Mouse (Mus musculus) lung, adult 2 months (tissue): ENCODE measurements around the gene Pard6b. TPM values are rescaled to one million over a fixed set of nuclear protein-coding genes. Genes with fewer than 3 reads are reported as not detected.

ENCODE experiments used
- DNase-seq: peaks from one replicate; pipeline ENCODE4 v3.0.0; 2022
- H3K4me1 ChIP-seq: fragments of 200-500 bp; 2 replicates; pipeline ENCODE4 v1.6.1; 2011; ENCODE audit warnings: low read length; ENCODE audit not compliant: control insufficient read depth, insufficient read depth
- H3K4me3 ChIP-seq: fragments of 200-500 bp; replicated peaks from 2 replicates; pipeline ENCODE3; 2011; ENCODE audit warnings: low read depth, mild to moderate bottlenecking, control low read depth, low read length; ENCODE audit errors: extremely low read depth
- CTCF ChIP-seq: fragments of 200-500 bp; IDR thresholded peaks from 2 replicates; pipeline ENCODE4 v1.5.1; 2011; ENCODE audit warnings: mild to moderate bottlenecking, low read length, control low read depth; ENCODE audit not compliant: insufficient read depth
- POLR2A ChIP-seq: fragments of 200-500 bp; IDR thresholded peaks from 2 replicates; pipeline ENCODE4 v1.6.1; 2011; ENCODE audit warnings: low read depth, mild to moderate bottlenecking, control low read depth, low read length, borderline replicate concordance; ENCODE audit errors: extremely low read depth
- WGBS: fragments of 180-500 bp; shearing (Covaris S2); methylation state at CpG from one replicate; pipeline ENCODE4 v1.1.7; 2018; 5-methylcytosine and 5-hydroxymethylcytosine counted together
- polyA plus RNA-seq: library from polyadenylated mRNA; depleted of rRNA; stranded (reverse); fragments of >200 nt; gene quantifications from 2 replicates; pipeline ENCODE4 v1.2.3, GENCODE M21; 2012

Gene Pard6b
- polyA plus RNA-seq, 1 experiment: 60.1 TPM

DNA sequence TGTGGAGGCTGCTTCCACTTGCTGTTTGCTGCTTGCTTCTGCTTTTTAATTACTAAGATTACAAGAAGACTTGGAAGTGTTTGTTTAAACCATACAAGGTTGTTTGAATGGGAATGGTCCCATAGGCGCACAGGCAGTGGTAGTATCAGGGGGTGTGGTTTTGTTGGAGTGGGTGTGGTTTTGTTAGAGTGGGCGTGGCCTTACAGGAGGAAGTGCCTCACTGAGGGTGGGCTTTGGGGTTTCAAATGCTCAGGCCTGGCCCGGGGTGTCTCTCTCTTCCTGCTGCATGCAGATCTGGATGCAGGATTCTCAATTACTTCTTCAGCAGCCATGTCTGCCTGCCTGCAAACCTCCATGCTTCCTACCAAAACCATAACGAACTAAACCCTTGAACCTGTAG is 40.1 kb downstream of the Pard6b start:
- Histone ChIP-seq H3K4me1 (peaks cover 3% of the 10 kb centered on the region; the same call in 1 of the 2 replicates), H3K4me3 (no peak overlapping the region)
- DNase-seq: no peak
- WGBS: 64% methylated on average over 4 of the region's 4 CpGs
- TF ChIP-seq CTCF (no peak), POLR2A (no peak)

DNA sequence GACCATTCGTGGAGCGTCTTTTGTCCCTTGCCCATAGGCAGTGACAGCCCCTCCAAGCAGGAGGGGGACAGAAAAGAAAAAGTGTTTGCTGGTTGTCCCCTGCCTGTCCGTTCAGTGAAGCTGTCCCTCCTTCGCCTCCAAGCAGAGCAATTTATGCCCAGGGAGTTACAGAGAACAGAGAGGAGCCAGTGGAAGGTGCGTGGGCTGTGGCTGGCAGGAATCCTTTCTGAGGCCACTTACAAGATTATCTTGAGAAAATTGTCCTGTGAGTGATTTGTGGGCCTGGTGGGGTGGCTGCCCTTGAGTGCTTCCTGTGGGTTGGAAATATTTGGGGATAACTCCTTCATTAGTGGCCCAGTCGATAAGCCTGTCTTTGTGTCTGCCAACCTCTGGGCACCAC is 42.8 kb downstream of the Pard6b start:
- 87% methylated on average over 6 of the region's 6 CpGs for WGBS
- TF ChIP-seq POLR2A: no peak
- TF ChIP-seq CTCF: no peak
- DNase-seq: no peak
- no peaks in the 10 kb centered on the region for H3K4me1 ChIP-seq
- H3K4me3 ChIP-seq: no peak overlapping the region

DNA sequence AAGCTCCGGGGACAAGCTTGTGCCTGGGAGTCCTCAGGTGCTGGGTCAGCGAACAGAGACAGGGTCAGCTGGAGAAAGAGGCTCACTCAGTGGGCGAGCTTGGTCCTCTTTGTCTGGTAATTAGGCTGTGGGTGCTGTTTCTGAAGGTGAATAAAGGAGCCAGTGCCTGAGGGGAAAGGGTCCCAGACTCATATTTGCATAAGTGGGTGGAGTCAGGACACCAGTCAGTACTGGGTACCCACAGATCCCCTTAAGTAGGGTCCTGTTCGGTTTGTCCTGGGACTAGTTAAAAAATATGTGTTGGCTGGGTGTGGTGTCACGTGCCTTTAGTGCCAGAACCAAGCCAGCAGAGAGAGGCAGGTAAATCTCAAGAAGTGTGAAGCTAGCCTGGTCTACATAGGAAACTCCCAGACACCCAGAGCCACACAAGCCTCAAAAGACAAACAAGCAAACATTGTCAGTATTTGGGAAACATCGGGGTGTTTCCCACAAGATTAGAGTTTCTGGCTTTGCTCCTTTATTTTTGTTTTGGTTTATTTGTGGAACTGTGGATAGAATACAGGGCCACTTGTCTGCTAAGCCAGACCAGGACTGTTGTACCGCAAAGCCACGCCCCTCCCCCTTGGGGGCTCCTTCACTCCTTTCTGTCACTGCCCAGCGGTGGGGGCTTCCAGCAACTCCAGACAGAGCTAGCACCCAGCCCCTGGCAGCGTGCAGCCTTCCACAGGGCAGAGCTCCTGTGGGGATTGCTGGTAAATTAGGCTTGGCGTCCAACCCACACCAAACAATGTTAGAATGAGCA is 44.7 kb downstream of the Pard6b start:
- Histone ChIP-seq H3K4me3 (no peak overlapping the region), H3K4me1 (no peaks in the 10 kb centered on the region)
- TF ChIP-seq CTCF (no peak), POLR2A (no peak)
- DNase-seq: no peak
- WGBS: 51% methylated on average over 11 of the region's 11 CpGs

DNA sequence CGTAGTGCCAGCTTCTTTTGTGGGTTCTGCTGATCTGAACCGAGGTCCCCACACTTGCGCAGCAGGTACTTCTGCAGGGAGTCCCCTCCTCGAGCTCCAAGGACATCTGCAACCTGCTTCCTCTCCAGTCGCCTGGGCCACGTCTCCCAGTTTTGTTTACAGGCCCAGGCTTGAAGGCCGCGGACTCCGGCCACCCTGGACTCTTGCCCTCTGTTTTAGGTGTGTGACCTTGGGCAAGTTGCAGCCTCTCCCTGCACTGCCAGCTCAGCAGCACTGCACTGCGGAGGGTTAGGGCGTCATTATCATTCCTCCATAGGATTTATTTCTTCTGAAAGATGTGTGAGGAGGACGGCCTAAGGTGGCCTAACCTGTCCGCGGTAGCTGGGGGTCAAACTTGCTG is 47.0 kb downstream of the Pard6b start:
- DNase-seq: no peak
- 85% methylated on average over 14 of the region's 14 CpGs for WGBS
- Histone ChIP-seq H3K4me3 (no peak overlapping the region), H3K4me1 (no peaks in the 10 kb centered on the region)
- TF ChIP-seq POLR2A (no peak), CTCF (no peak)

DNA sequence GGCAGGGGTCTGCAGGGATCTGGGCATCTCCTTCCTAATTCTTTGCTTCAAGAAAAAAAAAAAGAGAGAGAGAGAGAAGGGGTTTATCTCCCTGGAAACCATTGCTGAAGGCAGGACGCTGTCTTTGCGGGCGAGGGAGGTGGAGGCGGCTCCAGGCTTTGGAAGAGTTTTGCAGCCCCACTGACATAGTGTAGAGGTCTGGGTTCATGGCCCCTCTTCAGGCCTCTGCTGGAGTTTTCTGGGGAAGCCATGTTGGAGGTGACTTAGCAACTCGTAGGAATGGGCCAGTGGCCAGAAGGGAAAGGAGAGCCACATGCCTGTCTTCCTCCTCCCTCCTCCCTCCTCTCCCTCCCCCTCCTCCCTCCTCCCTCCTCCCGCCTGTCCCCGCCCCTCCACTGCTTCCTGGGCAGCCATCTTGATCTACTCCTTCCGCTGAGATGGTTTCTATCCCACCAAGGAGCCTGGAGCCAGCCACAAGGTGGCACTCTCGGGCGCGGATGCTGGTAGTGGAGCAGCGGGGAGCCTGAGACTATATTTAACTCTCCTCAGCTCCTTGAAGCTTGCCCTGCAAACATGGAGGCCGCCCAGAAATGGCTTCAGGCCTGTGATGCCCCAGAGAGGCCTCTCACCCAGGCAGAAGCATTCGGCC is 47.5 kb downstream of the Pard6b start:
- 26% methylated on average over 14 of the region's 14 CpGs for WGBS
- TF ChIP-seq POLR2A: no peak
- peak; percentile 53 for TF ChIP-seq CTCF
- peak; percentile 77 for DNase-seq
- Histone ChIP-seq H3K4me3 (no peak overlapping the region), H3K4me1 (no peaks in the 10 kb centered on the region)

DNA sequence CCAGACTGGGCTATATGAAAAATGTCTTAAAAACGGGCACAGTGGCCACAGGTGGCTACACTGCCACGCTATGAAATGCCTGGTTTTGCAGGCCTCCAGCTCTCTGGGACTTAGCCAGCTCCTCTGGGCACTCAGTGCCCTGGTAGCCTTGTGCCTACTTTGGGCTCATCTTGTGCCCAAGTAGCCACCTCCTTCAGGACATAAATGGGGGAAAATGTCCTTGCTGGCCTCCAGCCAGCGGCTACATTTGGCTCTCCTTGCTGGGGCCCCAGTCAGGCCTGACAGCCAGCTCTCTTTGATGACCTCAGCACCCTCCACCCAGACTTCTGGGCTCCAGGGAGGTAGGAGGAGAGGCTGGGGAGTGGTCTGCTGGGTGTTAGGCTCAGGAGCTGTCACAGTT is 49.2 kb downstream of the Pard6b start:
- Histone ChIP-seq H3K4me3 (no peak overlapping the region), H3K4me1 (no peaks in the 10 kb centered on the region)
- TF ChIP-seq POLR2A: no peak
- TF ChIP-seq CTCF: no peak
- DNase-seq: no peak
- WGBS: 82% methylated on average over 3 of the region's 3 CpGs

DNA sequence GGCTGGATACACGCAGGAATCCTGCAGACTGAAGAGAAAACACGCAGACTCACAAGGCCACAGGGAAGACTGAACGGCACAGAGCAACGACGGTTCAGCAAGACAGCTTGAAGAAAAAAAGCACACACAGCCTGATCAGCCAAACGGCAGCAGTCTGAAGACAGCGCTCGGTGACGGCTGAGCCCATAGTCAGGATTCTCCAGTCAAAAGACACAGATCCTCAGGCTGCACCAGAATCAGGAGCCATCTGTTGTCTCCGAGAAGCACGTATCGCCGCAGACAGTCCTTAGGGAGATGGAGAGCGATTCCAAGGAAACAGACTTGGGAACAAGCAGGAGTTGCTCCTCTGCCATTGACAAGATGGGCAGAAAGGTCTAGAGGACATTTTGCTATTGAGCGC is 56.4 kb downstream of the Pard6b start:
- Histone ChIP-seq H3K4me1 (no peaks in the 10 kb centered on the region), H3K4me3 (no peak overlapping the region)
- DNase-seq: no peak
- 70% methylated on average over 15 of the region's 15 CpGs for WGBS
- no peak for TF ChIP-seq CTCF
- TF ChIP-seq POLR2A: no peak

DNA sequence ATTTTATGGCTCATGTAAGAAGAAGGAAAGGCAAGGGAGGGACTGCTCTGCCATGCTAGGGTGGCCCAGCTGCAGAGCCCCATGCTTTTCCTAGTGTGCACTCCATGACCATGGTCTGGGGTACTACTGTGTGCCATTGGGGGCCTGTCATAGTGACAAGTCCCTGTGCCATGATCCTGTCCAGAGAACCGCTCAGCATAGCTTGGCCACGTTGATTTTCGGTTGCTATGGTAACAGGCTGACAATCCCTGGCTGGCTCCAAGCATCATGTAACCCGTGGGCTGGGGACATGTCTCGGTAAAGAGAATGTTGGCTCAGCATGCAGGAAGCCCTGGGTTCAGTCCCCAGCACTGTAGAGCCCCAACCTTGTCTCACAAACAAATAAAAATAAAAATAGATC is 63.0 kb downstream of the Pard6b start:
- 47% methylated on average over 5 of the region's 5 CpGs for WGBS
- Histone ChIP-seq H3K4me3 (no peak overlapping the region), H3K4me1 (no peaks in the 10 kb centered on the region)
- no peak for DNase-seq
- TF ChIP-seq POLR2A (no peak), CTCF (no peak)

DNA sequence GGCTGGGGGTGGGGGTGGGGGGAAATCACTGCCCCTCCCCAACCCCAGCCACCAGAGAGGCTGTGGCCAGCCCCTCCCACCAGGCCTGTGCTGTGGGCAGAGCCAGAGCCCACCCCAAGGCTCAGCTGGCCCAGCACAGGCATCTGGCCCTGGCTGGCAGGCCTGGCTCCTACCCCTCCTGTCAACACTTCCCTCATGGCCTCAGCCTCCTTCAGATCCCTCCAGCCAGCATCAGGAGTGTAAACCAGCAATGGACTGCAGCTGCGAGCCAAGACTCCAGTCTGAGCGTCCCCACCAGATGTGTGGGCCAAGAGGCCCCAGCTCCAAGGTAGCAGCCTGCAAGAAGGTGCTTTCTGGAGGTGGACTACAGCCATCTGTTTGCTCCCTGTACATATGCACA is 64.6 kb downstream of the Pard6b start:
- H3K4me3 ChIP-seq: no peak overlapping the region
- WGBS: 51% methylated on average over 2 of the region's 2 CpGs
- H3K4me1 ChIP-seq: no peaks in the 10 kb centered on the region
- no peak for TF ChIP-seq POLR2A
- no peak for TF ChIP-seq CTCF
- no peak for DNase-seq

DNA sequence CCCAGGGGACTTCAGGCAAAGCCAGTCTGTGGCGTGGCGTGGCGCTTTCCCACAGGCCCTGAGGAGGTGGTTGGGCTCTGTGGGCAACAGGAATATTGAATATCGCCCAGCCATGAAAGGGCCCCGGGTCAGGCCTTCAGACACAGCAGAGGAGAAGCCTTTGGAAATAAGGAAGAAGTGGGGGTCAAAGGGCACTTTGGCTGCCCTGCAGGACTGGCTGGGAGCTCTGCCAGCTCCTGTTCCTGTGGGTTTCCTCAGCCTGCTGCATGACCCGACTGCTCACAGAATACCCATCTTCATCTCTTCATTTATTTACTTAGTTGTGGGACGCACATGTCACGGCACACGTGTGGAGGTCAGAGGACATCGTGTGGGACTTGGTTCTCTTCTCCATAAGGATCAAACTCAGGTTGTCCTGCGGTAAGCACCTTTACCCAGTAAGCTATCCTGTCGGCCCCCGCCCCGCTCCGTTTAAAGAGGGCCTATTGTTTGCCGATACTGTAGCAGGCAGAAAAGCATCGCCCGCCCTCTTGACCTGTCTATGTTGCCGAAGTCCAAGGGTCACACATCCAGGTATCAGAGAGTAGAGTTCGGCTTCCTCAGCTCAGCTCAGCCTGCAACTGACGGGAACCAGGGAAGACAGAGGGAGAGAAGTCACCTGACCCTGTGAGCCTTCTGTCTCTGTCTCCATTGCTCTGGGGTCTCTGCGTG is 67.1 kb downstream of the Pard6b start:
- 55% methylated on average over 22 of the region's 22 CpGs for WGBS
- Histone ChIP-seq H3K4me1 (no peaks in the 10 kb centered on the region), H3K4me3 (no peak overlapping the region)
- no peak for DNase-seq
- TF ChIP-seq POLR2A: no peak
